In the genomic region with DNA sequence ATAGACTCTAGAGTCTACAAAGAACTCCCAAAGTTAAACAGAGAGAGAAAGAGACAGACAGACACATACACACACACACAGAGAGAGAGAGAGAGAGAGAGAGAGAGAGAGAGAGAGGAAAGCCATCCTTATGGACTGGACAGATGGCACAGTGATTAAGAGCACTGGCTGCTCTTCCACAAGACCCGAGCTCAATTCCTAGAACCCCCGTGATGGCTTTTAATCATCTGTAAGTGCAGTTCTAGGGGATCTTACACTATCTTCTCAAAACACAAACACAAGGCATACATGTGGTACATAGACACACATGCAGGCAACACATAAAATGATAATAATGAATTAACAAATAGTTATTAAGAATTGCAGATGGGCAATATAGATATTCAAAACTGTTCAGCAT, we compare ENCODE assay signal across 10 mouse cellular contexts.
"Had no signal": no experiment of that assay in that cellular context is flagged by ENCODE, and none has a peak within 500 bp of the region (broad histone marks: within the 10 kb centered on the region; RNA-seq: fewer than 3 reads in every experiment).

No protein-coding gene starts in this region.

- H3K9me3 ChIP-seq: limb, embryonic 12.5 days; lung, embryonic 15.5 days; neural tube, embryonic 12.5 days had no signal

- H3K4me2 ChIP-seq: limb, embryonic 12.5 days; lung, embryonic 15.5 days; neural tube, embryonic 12.5 days had no signal

- H3K27ac ChIP-seq: limb, embryonic 12.5 days; lung, embryonic 15.5 days; macrophage; neural tube, embryonic 12.5 days had no signal

- H3K9ac ChIP-seq: limb, embryonic 12.5 days; lung, embryonic 15.5 days; neural tube, embryonic 12.5 days had no signal

- DNase-seq: kidney, adult 11 months; kidney, postnatal 10 days; lung, postnatal 14 days; midbrain, embryonic 14.5 days; right cerebral cortex, postnatal 14 days; thymus, postnatal 4 days had no signal

- H3K4me1 ChIP-seq: neural tube, embryonic 12.5 days had no signal

- H3K36me3 ChIP-seq: limb, embryonic 12.5 days; lung, embryonic 15.5 days; neural tube, embryonic 12.5 days had no signal

- H3K27me3 ChIP-seq: limb, embryonic 12.5 days; lung, embryonic 15.5 days; neural tube, embryonic 12.5 days had no signal

- H3K4me3 ChIP-seq: limb, embryonic 12.5 days; lung, embryonic 15.5 days; neural tube, embryonic 12.5 days had no signal
